Mouse (Mus musculus) liver, embryonic 13.5 days (tissue): ENCODE measurements at regions not wholly inside any gene's neighbourhood (a gene's known extent, or its start where the extent isn't known, plus 50 kb on each side); places are given as distances from the start of the nearest gene placed in this dataset.

ENCODE experiments used
- ATAC-seq: fragments of 200-750 bp; cut with Nextera tagmentation; 2 replicates; pipeline ENCODE4 v1.8.0; 2017; ENCODE audit warnings: low read depth, mild to moderate bottlenecking, moderate number of reproducible peaks, moderate library complexity
- DNase-seq: peaks from one replicate; pipeline ENCODE4 v3.0.0; 2022
- H3K27ac ChIP-seq: fragments of 300-500 bp; sonication (generic); 2 replicates; pipeline ENCODE4 v1.5.1; 2015; ENCODE audit warnings: moderate library complexity, mild to moderate bottlenecking, inconsistent platforms
- H3K27me3 ChIP-seq: fragments of 300-500 bp; sonication (generic); 2 replicates; pipeline ENCODE4 v1.6.1; 2015; ENCODE audit warnings: mild to moderate bottlenecking, inconsistent platforms
- H3K36me3 ChIP-seq: fragments of 300-500 bp; sonication (generic); 2 replicates; pipeline ENCODE4 v1.6.1; 2015; ENCODE audit warnings: mild to moderate bottlenecking, inconsistent platforms
- H3K4me1 ChIP-seq: fragments of 300-500 bp; sonication (generic); replicated peaks from 2 replicates; pipeline ENCODE4 v1.6.1; 2015; ENCODE audit warnings: inconsistent platforms
- H3K4me2 ChIP-seq: fragments of 300-500 bp; sonication (generic); 2 replicates; pipeline ENCODE4 v1.6.1; 2015; ENCODE audit warnings: inconsistent platforms, mild to moderate bottlenecking, moderate library complexity
- H3K4me3 ChIP-seq: fragments of 300-500 bp; sonication (generic); replicated peaks from 2 replicates; pipeline ENCODE4 v1.5.1; 2015; ENCODE audit warnings: mild to moderate bottlenecking, inconsistent platforms
- H3K9ac ChIP-seq: fragments of 300-500 bp; sonication (generic); 2 replicates; pipeline ENCODE4 v1.6.1; 2015; ENCODE audit warnings: mild to moderate bottlenecking, inconsistent platforms
- H3K9me3 ChIP-seq: fragments of 300-500 bp; sonication (generic); replicated peaks from 2 replicates; pipeline ENCODE4 v1.6.1; 2016; ENCODE audit warnings: inconsistent platforms
- WGBS: fragments of 180-500 bp; shearing (Covaris S2); methylation state at CpG from one replicate; pipeline ENCODE4 v1.1.7; 2015; ENCODE audit not compliant: insufficient replicate concordance; 5-methylcytosine and 5-hydroxymethylcytosine counted together

DNA sequence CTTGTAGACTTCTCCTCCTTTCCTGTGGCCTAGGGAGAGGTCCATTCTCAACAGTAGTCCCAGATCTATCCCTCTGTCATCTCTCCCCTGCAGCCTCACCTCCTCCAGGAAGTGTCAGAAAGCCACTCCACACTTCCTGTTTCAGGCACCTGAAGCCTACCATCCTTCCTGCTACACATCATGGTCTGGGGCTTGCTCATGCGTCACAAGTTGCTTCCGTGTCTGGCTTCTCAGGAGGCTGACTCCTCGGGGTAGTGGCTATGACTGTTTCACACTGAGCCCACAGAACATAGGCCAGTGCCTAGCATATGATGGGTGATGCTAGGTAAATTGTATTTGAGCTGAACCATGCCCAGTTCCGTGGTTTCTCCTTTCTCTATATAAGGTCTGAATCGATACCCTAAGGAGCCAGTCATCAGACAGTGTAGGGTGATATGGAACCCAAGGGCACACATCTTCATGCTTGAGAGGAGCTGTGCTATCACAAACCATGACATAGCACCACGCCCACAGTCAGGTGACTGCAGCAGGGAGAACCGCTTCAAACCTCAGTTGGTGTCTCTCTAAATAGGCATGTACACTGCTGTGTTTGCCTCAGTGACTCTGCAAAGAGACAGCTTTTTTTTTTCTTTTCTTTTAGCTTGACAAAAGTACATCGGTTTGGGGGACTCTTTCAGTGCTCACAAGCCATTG, 272.2 kb downstream of the Sec61b start:
- Histone ChIP-seq H3K9me3 (no peaks in the 10 kb centered on the region), H3K4me3 (no peak overlapping the region), H3K4me1 (no peaks in the 10 kb centered on the region), H3K4me2 (no peak overlapping the region), H3K36me3 (no peaks in the 10 kb centered on the region), H3K27me3 (no peaks in the 10 kb centered on the region), H3K27ac (no peak overlapping the region), H3K9ac (no peak overlapping the region)
- DNase-seq (no peak), ATAC-seq (no peak)
- 65% methylated on average over 8 of the region's 8 CpGs for WGBS

GRCm38 (mm10) chr4:47772230-47772920, 272.6 kb upstream of the Nr4a3 start:
- WGBS, result 57% methylated on average over 6 of the region's 6 CpGs
- ATAC-seq (no peak), DNase-seq (no peak)
- no peak overlapping the region for H3K27ac ChIP-seq
- no peaks in the 10 kb centered on the region for H3K36me3 ChIP-seq
- no peak overlapping the region for H3K4me3 ChIP-seq
- no peak overlapping the region for H3K9ac ChIP-seq
- no peaks in the 10 kb centered on the region for H3K4me1 ChIP-seq
- H3K9me3 ChIP-seq, result no peaks in the 10 kb centered on the region
- H3K4me2 ChIP-seq, result no peak overlapping the region
- H3K27me3 ChIP-seq, result no peaks in the 10 kb centered on the region

- 72% methylated on average over 5 of the region's 5 CpGs for WGBS
- ATAC-seq, result no peak
- Histone ChIP-seq H3K36me3 (no peaks in the 10 kb centered on the region), H3K4me3 (no peak overlapping the region), H3K4me2 (no peak overlapping the region), H3K9me3 (no peaks in the 10 kb centered on the region), H3K27ac (no peak overlapping the region), H3K9ac (no peak overlapping the region), H3K27me3 (no peaks in the 10 kb centered on the region), H3K4me1 (no peaks in the 10 kb centered on the region)
- DNase-seq, result no peak
Observed at GRCm38 (mm10) chr4:47774664-47775063, 270.3 kb upstream of the Nr4a3 start.

DNA sequence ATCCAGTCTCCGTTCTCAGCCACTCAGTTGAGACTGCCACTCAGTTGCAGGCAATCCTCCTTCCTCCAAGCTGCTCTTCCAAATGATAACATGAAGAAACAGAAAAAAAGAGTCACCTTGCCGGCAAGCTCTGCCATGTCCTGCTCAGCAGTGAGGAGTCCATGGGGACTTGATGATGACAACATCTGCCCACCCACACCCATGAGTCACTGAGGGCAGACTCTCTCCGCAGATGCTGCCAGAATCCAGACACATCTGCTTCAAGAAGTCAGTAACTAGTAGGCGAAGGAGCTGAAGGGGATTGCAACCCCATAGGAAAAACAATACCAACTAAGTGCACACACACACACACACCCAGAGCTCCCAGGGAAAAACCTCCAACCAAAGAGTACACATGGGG, 263.9 kb upstream of the Nr4a3 start:
- H3K27ac ChIP-seq, result no peak overlapping the region
- no peaks in the 10 kb centered on the region for H3K9me3 ChIP-seq
- DNase-seq, result no peak
- H3K36me3 ChIP-seq, result no peaks in the 10 kb centered on the region
- H3K4me1 ChIP-seq, result no peaks in the 10 kb centered on the region
- WGBS, result 68% methylated on average over 4 of the region's 4 CpGs
- no peaks in the 10 kb centered on the region for H3K27me3 ChIP-seq
- ATAC-seq, result no peak
- no peak overlapping the region for H3K4me3 ChIP-seq
- no peak overlapping the region for H3K4me2 ChIP-seq
- no peak overlapping the region for H3K9ac ChIP-seq

DNA sequence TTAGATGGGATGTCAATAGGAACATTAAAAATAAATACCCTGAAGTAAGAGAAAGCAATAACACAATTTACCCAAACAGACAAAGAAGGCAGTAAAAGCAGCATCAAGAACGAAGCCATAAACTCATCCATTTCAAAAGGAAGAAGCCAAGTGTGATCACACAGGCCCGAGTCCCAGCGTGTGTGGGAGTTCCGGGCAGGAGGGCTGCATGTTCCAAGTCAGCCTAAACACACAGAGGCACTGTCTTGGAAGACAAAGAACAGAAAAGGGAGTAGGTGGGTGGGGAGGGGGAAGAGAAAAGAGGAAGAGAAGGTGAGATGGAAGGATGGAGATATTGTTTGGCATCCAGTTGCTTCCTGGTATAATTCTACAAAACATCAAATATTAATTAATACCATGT, 248.0 kb upstream of the Nr4a3 start:
- Histone ChIP-seq H3K9me3 (no peaks in the 10 kb centered on the region), H3K4me3 (no peak overlapping the region), H3K4me1 (no peaks in the 10 kb centered on the region), H3K27me3 (no peaks in the 10 kb centered on the region), H3K9ac (no peak overlapping the region), H3K4me2 (no peak overlapping the region), H3K27ac (no peak overlapping the region), H3K36me3 (no peaks in the 10 kb centered on the region)
- DNase-seq, result no peak
- 61% methylated on average over 4 of the region's 4 CpGs for WGBS
- ATAC-seq, result no peak

DNA sequence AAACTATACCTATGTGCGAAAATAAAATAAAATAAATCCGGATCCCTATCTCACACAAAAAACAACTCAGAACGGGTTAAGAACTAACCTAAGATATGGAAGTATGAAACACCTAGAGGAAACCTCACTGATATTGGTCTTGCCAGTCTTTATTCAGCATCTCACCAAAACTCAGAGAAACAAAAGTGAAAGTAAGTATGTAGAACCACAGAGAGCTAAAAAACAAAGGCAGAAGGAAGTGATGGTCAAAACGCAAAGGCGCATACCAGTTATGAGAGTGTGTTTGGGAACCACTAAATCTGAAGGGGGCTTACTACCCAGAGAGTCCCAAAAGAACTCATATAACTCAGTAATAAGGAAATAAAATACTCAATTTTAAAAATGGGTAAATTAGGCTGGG, 245.8 kb upstream of the Nr4a3 start:
- H3K4me2 ChIP-seq, result no peak overlapping the region
- no peaks in the 10 kb centered on the region for H3K4me1 ChIP-seq
- no peak overlapping the region for H3K4me3 ChIP-seq
- WGBS, result 69% methylated on average over 5 of the region's 5 CpGs
- no peaks in the 10 kb centered on the region for H3K36me3 ChIP-seq
- H3K9me3 ChIP-seq, result no peaks in the 10 kb centered on the region
- no peak for ATAC-seq
- no peak overlapping the region for H3K9ac ChIP-seq
- no peaks in the 10 kb centered on the region for H3K27me3 ChIP-seq
- H3K27ac ChIP-seq, result no peak overlapping the region
- DNase-seq, result no peak

- no peak overlapping the region for H3K9ac ChIP-seq
- ATAC-seq (no peak), DNase-seq (no peak)
- no peak overlapping the region for H3K4me3 ChIP-seq
- H3K4me2 ChIP-seq, result no peak overlapping the region
- no peaks in the 10 kb centered on the region for H3K27me3 ChIP-seq
- no peaks in the 10 kb centered on the region for H3K4me1 ChIP-seq
- no peaks in the 10 kb centered on the region for H3K36me3 ChIP-seq
- H3K9me3 ChIP-seq, result no peaks in the 10 kb centered on the region
- WGBS, result 56% methylated on average over 3 of the region's 3 CpGs
- H3K27ac ChIP-seq, result no peak overlapping the region
Observed at GRCm38 (mm10) chr4:47803111-47803510, 241.8 kb upstream of the Nr4a3 start.

DNA sequence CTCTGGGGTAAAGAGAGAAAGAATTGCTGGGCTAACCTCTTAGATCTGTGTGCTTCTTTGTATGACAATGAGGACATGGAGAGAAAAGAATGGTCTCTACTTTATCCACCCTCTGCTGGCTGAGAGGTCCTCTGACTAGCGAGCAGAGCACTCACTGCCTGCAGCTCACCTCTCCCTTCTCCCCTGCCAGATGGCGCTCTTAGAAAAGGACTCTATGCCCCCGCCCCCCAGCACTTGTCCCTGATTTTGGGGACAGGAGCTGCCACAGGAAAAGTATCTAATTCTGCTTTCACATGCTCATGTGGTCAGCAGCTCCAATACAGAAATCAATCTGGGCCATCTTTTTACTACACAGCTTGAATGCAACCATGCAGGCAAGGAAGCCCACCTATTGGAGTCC, 237.1 kb upstream of the Nr4a3 start:
- H3K36me3 ChIP-seq, result no peaks in the 10 kb centered on the region
- no peaks in the 10 kb centered on the region for H3K27me3 ChIP-seq
- H3K9ac ChIP-seq, result no peak overlapping the region
- H3K4me2 ChIP-seq, result no peak overlapping the region
- no peak overlapping the region for H3K27ac ChIP-seq
- 18% methylated on average over 3 of the region's 3 CpGs for WGBS
- no peak overlapping the region for H3K4me3 ChIP-seq
- no peak for DNase-seq
- H3K9me3 ChIP-seq, result no peaks in the 10 kb centered on the region
- H3K4me1 ChIP-seq, result no peaks in the 10 kb centered on the region
- no peak for ATAC-seq

GRCm38 (mm10) chr4:47814030-47814429, 230.9 kb upstream of the Nr4a3 start:
- no peaks in the 10 kb centered on the region for H3K4me1 ChIP-seq
- no peak overlapping the region for H3K4me2 ChIP-seq
- no peak overlapping the region for H3K4me3 ChIP-seq
- no peak overlapping the region for H3K9ac ChIP-seq
- ATAC-seq, result no peak
- no peaks in the 10 kb centered on the region for H3K27me3 ChIP-seq
- no peaks in the 10 kb centered on the region for H3K36me3 ChIP-seq
- H3K27ac ChIP-seq, result no peak overlapping the region
- no peak for DNase-seq
- no peaks in the 10 kb centered on the region for H3K9me3 ChIP-seq
- WGBS, result 59% methylated on average over 7 of the region's 7 CpGs

GRCm38 (mm10) chr4:47818371-47819159, 226.4 kb upstream of the Nr4a3 start:
- Histone ChIP-seq H3K4me1 (no peaks in the 10 kb centered on the region), H3K4me2 (no peak overlapping the region), H3K9ac (no peak overlapping the region), H3K4me3 (no peak overlapping the region), H3K9me3 (no peaks in the 10 kb centered on the region), H3K27me3 (no peaks in the 10 kb centered on the region), H3K36me3 (no peaks in the 10 kb centered on the region), H3K27ac (no peak overlapping the region)
- ATAC-seq (no peak), DNase-seq (no peak)
- 73% methylated on average over 18 of the region's 18 CpGs for WGBS

DNA sequence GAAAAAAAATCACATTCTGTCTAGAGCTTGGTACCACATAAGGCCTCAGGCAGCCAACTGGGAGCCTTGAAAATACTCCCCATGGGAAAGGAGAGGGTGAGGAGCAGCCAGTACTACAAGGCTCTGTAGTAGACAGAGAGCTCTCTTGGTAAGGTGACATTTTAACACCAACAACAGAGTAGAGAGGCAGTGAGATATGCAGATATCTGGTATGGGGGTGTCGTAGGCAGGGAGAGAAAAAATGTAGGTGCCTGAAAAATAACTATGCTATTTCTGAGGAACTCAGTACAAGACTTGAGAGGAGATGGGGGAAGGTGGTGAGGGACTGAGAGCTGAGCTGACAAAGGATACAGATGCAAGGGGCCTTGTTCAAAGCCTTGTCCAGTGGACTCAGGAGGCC, 224.4 kb upstream of the Nr4a3 start:
- 54% methylated on average over 1 of the region's 1 CpGs for WGBS
- no peak overlapping the region for H3K4me2 ChIP-seq
- H3K27ac ChIP-seq, result no peak overlapping the region
- H3K9me3 ChIP-seq, result no peaks in the 10 kb centered on the region
- H3K27me3 ChIP-seq, result no peaks in the 10 kb centered on the region
- ATAC-seq, result no peak
- DNase-seq, result no peak
- no peaks in the 10 kb centered on the region for H3K36me3 ChIP-seq
- H3K4me3 ChIP-seq, result no peak overlapping the region
- no peak overlapping the region for H3K9ac ChIP-seq
- no peaks in the 10 kb centered on the region for H3K4me1 ChIP-seq
